Mouse (Mus musculus): ENCODE measurements around the gene Sfn. TPM values are rescaled to one million over a fixed set of nuclear protein-coding genes. Genes with fewer than 3 reads are reported as not detected.

The Sfn gene
- polyA plus RNA-seq, 1 experiment from 2014 or later: 3.9 TPM

GRCm38 (mm10) chr4:133600306-133600705 lies 1.7 kb downstream of the Sfn start:
- Histone ChIP-seq H3K9ac (peak overlapping the region; percentile 33; the same call in 1 of the 2 replicates), H3K36me3 (replicated peaks; ENCODE audit: control insufficient read depth, insufficient read depth) (peaks cover 16% of the 10 kb centered on the region), H3K4me3 (replicated peaks; ENCODE audit: low read length) (peak overlapping the region; percentile 39), H3K27me3 (ENCODE audit: control insufficient read depth, insufficient read depth, low read length) (peaks cover 57% of the 10 kb centered on the region), H3K27ac (no peak overlapping the region), H3K4me1 (replicated peaks; ENCODE audit: control insufficient read depth, insufficient read depth, low read length) (no peaks in the 10 kb centered on the region), H3K9me3 (ENCODE audit: control insufficient read depth, low read length) (no peaks in the 10 kb centered on the region), H3K4me2 (replicated peaks) (peak overlapping the region; percentile 70)
- 17% methylated on average over 9 of the region's 9 CpGs for WGBS
- DNase-seq (ENCODE audit: low spot score) (no peak), ATAC-seq (ENCODE audit: low FRiP score) (no peak)

- Histone ChIP-seq H3K4me2 (replicated peaks) (peak overlapping the region; percentile 70), H3K27ac (no peak overlapping the region), H3K36me3 (replicated peaks; ENCODE audit: control insufficient read depth, insufficient read depth) (peaks cover 13% of the 10 kb centered on the region), H3K4me1 (replicated peaks; ENCODE audit: control insufficient read depth, insufficient read depth, low read length) (no peaks in the 10 kb centered on the region), H3K4me3 (replicated peaks; ENCODE audit: low read length) (peak overlapping the region; percentile 39), H3K27me3 (ENCODE audit: control insufficient read depth, insufficient read depth, low read length) (peaks cover 57% of the 10 kb centered on the region), H3K9ac (peak overlapping the region; percentile 33), H3K9me3 (ENCODE audit: control insufficient read depth, low read length) (no peaks in the 10 kb centered on the region)
- 1% methylated on average over 50 of the region's 50 CpGs for WGBS
- DNase-seq (ENCODE audit: low spot score) (peak; percentile 67), ATAC-seq (ENCODE audit: low FRiP score) (peak; percentile 93)
Measured at GRCm38 (mm10) chr4:133599571-133600073, 2.3 kb downstream of the Sfn start.

- Histone ChIP-seq H3K4me3 (replicated peaks; ENCODE audit: low read length) (peak overlapping the region; percentile 39), H3K4me1 (replicated peaks; ENCODE audit: control insufficient read depth, insufficient read depth, low read length) (no peaks in the 10 kb centered on the region), H3K27ac (no peak overlapping the region), H3K36me3 (replicated peaks; ENCODE audit: control insufficient read depth, insufficient read depth) (peaks cover 10% of the 10 kb centered on the region), H3K9me3 (ENCODE audit: control insufficient read depth, low read length) (no peaks in the 10 kb centered on the region), H3K4me2 (replicated peaks) (peak overlapping the region; percentile 70), H3K27me3 (ENCODE audit: control insufficient read depth, insufficient read depth, low read length) (peaks cover 57% of the 10 kb centered on the region), H3K9ac (peak overlapping the region; percentile 33)
- WGBS: 25% methylated on average over 7 of the region's 7 CpGs
- DNase-seq (ENCODE audit: low spot score) (no peak), ATAC-seq (ENCODE audit: low FRiP score) (no peak)
Measured at GRCm38 (mm10) chr4:133599116-133599515, 2.9 kb downstream of the Sfn start.

DNA sequence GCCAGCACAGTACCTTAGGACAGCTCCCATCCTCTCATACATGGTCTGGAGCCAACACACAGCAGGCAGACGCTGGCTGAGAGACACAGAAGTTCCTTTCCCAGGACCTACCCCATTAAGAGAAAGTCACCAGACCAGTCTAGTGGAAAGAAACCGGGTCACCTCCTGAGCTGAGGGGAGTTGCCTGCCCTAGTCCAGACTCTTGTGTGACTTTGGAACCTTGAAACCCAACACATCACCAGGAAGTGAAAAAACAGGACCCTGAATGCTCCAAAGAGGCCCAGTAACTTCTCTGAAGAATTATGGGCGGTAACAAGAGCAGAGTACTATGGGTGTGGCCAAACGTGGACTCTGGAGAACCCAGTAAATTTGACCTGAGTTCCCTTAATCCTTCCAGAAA lies 3.4 kb downstream of the Sfn start:
- Histone ChIP-seq H3K4me1 (replicated peaks; ENCODE audit: control insufficient read depth, insufficient read depth, low read length) (no peaks in the 10 kb centered on the region), H3K27me3 (ENCODE audit: control insufficient read depth, insufficient read depth, low read length) (peaks cover 57% of the 10 kb centered on the region), H3K36me3 (replicated peaks; ENCODE audit: control insufficient read depth, insufficient read depth) (peaks cover 5% of the 10 kb centered on the region), H3K4me2 (replicated peaks) (no peak overlapping the region), H3K9me3 (ENCODE audit: control insufficient read depth, low read length) (no peaks in the 10 kb centered on the region), H3K9ac (no peak overlapping the region), H3K4me3 (replicated peaks; ENCODE audit: low read length) (no peak overlapping the region), H3K27ac (no peak overlapping the region)
- WGBS: 49% methylated on average over 4 of the region's 4 CpGs
- ATAC-seq (ENCODE audit: low FRiP score) (no peak), DNase-seq (ENCODE audit: low spot score) (no peak)

DNA sequence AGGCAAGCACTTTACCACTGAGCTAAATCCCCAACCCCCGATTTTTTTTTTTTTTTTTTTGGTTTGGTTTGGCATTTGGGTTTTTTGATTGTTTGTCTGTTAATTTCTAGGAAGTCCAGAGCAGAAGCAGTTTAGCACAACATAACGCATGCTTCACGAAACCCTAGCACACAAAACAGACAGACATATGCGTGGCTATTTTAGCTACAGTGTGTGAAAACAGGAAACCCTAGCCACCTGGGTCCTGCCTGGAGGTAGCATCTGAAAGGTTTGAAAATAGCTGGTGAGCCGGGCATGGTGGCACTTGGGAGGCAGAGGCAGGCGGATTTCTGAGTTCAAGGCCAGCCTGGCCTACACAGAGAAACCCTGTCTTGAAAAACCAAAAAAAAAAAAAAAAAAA lies 5.9 kb downstream of the Sfn start:
- no peak overlapping the region for H3K9ac ChIP-seq
- no peaks in the 10 kb centered on the region for H3K9me3 ChIP-seq (ENCODE audit: control insufficient read depth, low read length)
- WGBS: 80% methylated on average over 6 of the region's 6 CpGs
- H3K27me3 ChIP-seq (ENCODE audit: control insufficient read depth, insufficient read depth, low read length): peaks cover 34% of the 10 kb centered on the region
- ATAC-seq (ENCODE audit: low FRiP score) (no peak), DNase-seq (ENCODE audit: low spot score) (no peak)
- H3K36me3 ChIP-seq (replicated peaks; ENCODE audit: control insufficient read depth, insufficient read depth): peaks cover 8% of the 10 kb centered on the region; the same call in 1 of the 2 replicates
- H3K4me1 ChIP-seq (replicated peaks; ENCODE audit: control insufficient read depth, insufficient read depth, low read length): no peaks in the 10 kb centered on the region
- no peak overlapping the region for H3K27ac ChIP-seq
- H3K4me3 ChIP-seq (replicated peaks; ENCODE audit: low read length): no peak overlapping the region
- no peak overlapping the region for H3K4me2 ChIP-seq (replicated peaks)

GRCm38 (mm10) chr4:133595538-133595937 lies 6.4 kb downstream of the Sfn start:
- Histone ChIP-seq H3K9me3 (ENCODE audit: control insufficient read depth, low read length) (no peaks in the 10 kb centered on the region), H3K27me3 (ENCODE audit: control insufficient read depth, insufficient read depth, low read length) (peaks cover 33% of the 10 kb centered on the region), H3K36me3 (replicated peaks; ENCODE audit: control insufficient read depth, insufficient read depth) (peaks cover 14% of the 10 kb centered on the region), H3K9ac (no peak overlapping the region), H3K27ac (no peak overlapping the region), H3K4me1 (replicated peaks; ENCODE audit: control insufficient read depth, insufficient read depth, low read length) (no peaks in the 10 kb centered on the region), H3K4me3 (replicated peaks; ENCODE audit: low read length) (no peak overlapping the region), H3K4me2 (replicated peaks) (no peak overlapping the region)
- DNase-seq (ENCODE audit: low spot score) (no peak), ATAC-seq (ENCODE audit: low FRiP score) (no peak)
- 76% methylated on average over 7 of the region's 7 CpGs for WGBS

DNA sequence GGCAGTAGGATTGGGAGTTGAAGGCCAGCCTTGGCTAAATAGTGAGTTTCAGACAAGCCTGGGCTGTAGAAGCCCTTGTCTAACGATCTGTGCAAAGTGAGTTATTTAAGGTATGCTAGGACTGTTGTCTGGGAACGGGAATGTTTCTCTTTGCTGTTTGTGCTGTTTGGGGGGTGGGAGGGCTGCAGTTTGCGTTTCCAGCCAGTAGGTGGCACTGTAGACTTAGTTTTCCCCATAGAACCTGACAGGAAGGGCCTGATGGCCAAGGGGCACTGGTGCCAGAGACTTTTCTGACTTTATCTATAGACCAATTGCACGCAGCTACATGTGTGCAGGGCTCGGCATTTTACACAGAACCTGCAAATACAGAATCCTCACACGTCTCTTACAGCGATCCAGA lies 9.4 kb downstream of the Sfn start:
- DNase-seq (ENCODE audit: low spot score): peak; percentile 86
- H3K9ac ChIP-seq: no peak overlapping the region
- WGBS: 39% methylated on average over 7 of the region's 7 CpGs
- H3K9me3 ChIP-seq (ENCODE audit: control insufficient read depth, low read length): no peaks in the 10 kb centered on the region
- no peak overlapping the region for H3K4me3 ChIP-seq (replicated peaks; ENCODE audit: low read length)
- H3K27ac ChIP-seq: no peak overlapping the region
- no peak overlapping the region for H3K4me2 ChIP-seq (replicated peaks)
- no peaks in the 10 kb centered on the region for H3K4me1 ChIP-seq (replicated peaks; ENCODE audit: control insufficient read depth, insufficient read depth, low read length)
- H3K27me3 ChIP-seq (ENCODE audit: control insufficient read depth, insufficient read depth, low read length): peaks cover 4% of the 10 kb centered on the region; the same call in 1 of the 2 replicates
- peaks cover 43% of the 10 kb centered on the region for H3K36me3 ChIP-seq (replicated peaks; ENCODE audit: control insufficient read depth, insufficient read depth)
- no peak for ATAC-seq (ENCODE audit: low FRiP score)

DNA sequence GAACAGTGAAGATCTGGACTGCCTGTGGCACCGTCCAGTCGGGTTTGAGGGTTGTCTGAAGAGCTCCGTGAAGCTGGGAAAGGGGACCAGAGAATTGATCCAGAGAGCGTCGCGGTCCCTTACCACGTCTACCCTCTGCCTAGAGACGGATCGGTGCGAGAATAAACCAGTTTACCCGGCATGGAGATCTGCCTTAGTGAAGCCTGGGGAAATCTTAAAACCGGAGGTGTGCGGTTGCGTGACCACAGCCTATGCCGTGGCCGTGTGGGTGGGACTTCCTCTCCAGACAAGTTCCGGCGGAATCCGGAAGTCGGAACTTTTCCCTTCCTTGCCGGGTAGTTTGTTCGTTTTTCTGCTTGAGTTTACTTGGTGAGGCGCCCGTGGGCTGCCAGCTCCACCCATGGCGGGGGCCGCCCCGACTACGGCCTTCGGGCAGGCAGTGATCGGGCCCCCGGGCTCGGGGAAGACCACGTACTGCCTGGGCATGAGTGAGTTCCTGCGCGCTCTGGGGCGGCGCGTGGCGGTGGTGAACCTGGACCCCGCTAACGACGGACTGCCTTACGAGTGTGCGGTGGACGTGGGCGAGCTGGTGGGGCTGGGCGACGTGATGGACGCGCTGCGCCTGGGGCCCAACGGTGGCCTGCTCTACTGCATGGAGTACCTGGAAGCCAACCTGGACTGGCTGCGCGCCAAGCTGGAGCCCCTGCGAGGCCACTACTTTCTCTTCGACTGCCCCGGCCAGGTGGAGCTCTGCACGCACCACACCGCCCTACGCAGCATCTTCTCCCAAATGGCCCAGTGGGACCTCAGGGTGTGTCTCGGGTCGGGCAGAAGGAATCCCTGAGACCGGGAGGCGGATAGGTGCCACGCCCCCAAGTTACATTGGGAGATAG lies 17.7 kb downstream of the Sfn start, which contains the start of gene Gpn2:
Gene Gpn2 (plus strand): TSS at position 304 of the 893 bp plus-strand sequence.
- H3K9me3 ChIP-seq (ENCODE audit: control insufficient read depth, low read length): no peaks in the 10 kb centered on the region
- H3K4me1 ChIP-seq (replicated peaks; ENCODE audit: control insufficient read depth, insufficient read depth, low read length): peaks cover 12% of the 10 kb centered on the region; the same call in 1 of the 2 replicates
- peak within 1 kb of the TSS; percentile 99 for H3K4me2 ChIP-seq (replicated peaks)
- peak within 1 kb of the TSS; percentile 83 for H3K9ac ChIP-seq
- 2% methylated on average over 65 of the region's 65 CpGs for WGBS
- peak; percentile 81 for DNase-seq (ENCODE audit: low spot score)
- no peaks in the 10 kb centered on the region for H3K27me3 ChIP-seq (ENCODE audit: control insufficient read depth, insufficient read depth, low read length)
- peaks cover 57% of the 10 kb centered on the region for H3K36me3 ChIP-seq (replicated peaks; ENCODE audit: control insufficient read depth, insufficient read depth)
- H3K27ac ChIP-seq: peak within 1 kb of the TSS; percentile 87
- H3K4me3 ChIP-seq (replicated peaks; ENCODE audit: low read length): peak within 1 kb of the TSS; percentile 85
- ATAC-seq (ENCODE audit: low FRiP score): peak; percentile 90

DNA sequence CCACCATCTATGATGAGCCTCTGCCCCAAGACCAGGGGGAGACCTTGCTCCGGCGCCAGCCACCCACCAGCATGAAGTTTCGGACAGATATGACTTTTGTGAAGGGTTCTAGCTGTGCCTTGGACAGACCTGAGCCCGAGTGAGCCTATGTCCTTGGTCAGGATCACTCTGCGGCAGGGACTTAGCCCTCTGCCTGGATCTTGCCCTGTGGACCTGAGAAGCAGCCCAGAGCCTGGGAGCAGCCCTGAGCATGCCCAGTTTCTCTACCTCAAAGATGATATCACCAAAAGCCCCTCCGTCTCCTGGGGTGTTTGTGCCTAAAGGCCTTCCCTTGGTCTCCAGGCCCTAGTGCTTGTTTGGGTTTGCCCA lies 18.3 kb downstream of the Sfn start:
- Histone ChIP-seq H3K27me3 (ENCODE audit: control insufficient read depth, insufficient read depth, low read length) (no peaks in the 10 kb centered on the region), H3K36me3 (replicated peaks; ENCODE audit: control insufficient read depth, insufficient read depth) (peaks cover 57% of the 10 kb centered on the region), H3K9ac (peak overlapping the region; percentile 83), H3K9me3 (ENCODE audit: control insufficient read depth, low read length) (no peaks in the 10 kb centered on the region), H3K4me3 (replicated peaks; ENCODE audit: low read length) (peak overlapping the region; percentile 85), H3K4me2 (replicated peaks) (peak overlapping the region; percentile 99), H3K27ac (peak overlapping the region; percentile 87), H3K4me1 (replicated peaks; ENCODE audit: control insufficient read depth, insufficient read depth, low read length) (peaks cover 12% of the 10 kb centered on the region; the same call in 1 of the 2 replicates)
- WGBS: 65% methylated on average over 6 of the region's 6 CpGs
- ATAC-seq (ENCODE audit: low FRiP score) (peak; percentile 5; the same call in 1 of the 2 replicates), DNase-seq (ENCODE audit: low spot score) (no peak)

All from hindbrain, embryonic 14.5 days (tissue).